Mouse (Mus musculus): ENCODE measurements around the gene Olig2. TPM values are rescaled to one million over a fixed set of nuclear protein-coding genes. Genes with fewer than 3 reads are reported as not detected.

The Olig2 gene
- total RNA-seq (2022) = not detected

DNA sequence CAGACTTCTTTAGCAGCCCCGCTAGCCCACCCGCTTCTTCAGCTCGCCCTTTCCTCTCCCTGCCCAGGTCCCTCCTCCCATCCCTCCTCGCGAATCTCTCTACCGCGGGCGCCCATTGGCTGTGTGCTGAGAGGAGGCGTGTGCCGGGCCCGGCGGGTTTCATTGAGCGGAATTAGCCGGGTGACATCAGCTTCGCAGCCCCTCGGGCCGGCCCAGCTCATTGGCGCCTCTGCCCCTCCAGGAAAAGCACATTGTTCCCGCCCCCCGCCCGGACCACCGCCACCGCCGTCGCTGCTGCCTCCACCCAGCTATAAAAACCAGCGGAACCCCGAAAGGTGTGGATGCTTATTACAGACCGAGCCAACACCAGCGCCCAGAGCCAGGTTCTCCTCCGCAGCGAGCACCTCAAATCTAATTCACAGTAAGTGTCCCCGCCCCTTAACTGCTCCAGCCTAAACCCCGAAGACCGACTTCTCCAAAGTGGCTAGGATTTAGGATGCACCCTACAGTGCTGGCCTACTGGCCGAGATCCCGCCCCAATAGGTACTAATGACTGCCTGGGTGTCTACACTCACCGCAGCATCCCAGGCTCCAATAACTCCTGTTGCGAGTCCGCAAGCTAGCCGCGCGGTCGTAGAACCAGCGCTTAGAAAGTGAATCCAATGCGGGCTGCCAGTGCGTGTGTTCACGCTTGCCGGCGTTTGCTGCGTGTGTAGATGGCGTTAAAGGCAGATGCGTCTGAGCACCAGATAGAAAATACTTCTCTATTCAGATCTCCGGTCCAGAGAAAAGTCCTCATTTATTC, at the start of gene Olig2:
Olig2 (plus strand) TSS at position 225 of the 805 bp plus-strand sequence.
- no peak for DNase-seq (ENCODE audit: low spot score)

DNA sequence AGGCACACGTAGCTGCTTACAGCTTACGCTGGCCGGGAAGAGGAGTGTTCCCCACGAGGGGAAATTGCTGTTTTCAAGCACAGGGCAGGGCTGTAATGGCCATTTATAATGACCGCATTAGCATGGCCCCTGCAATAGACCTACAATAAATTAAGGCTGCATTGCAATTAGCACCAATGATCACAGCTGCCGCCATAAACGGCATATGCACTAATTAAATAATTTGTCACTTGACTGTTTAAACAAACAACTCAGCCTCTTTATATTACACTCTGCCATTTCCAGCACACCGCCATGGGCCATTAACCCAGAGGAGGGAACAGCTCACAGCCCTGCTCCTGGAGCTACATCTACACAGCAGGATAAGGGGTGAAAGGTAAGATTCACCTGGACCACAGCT, 49.4 kb upstream of the Olig2 start:
- DNase-seq (ENCODE audit: low spot score) = no peak

DNA sequence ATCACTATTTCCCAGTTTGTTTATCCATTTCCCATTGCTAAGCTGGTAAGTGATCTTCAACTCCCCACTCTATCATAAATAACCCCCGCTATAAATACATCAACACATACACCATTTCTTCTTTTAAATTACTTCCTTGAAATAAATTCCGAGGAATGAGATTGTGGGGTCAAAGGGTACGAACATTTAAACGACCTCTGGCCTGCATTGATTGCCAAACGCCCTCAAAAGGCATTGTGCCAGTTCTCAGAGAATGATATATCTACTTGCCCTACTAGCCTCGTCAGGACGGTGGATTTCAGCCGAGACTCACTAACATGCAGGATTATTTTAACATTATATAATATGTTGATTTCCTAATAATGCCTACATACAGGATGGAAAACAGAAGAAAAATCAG, 38.2 kb upstream of the Olig2 start:
- no peak for DNase-seq (ENCODE audit: low spot score)

DNA sequence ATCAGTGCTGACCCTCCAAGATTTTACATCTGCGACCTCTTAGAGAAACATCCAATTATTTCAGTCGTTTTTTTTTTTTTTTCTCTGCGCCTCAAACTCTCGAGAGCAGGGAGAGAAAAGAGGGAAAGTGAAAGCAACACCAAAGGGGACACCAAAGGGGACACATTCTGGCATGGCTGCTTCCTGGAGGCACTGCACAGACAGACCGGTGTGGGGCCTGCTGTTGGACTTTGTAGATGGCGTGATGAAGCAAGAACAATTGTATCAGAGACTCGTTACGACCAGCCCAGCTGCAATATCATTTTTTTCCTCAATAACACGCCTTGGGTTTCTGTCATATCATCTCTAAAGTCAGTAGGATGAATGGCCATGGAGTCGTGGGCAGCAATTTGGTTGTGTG, 37.6 kb upstream of the Olig2 start:
- no peak for DNase-seq (ENCODE audit: low spot score)

DNA sequence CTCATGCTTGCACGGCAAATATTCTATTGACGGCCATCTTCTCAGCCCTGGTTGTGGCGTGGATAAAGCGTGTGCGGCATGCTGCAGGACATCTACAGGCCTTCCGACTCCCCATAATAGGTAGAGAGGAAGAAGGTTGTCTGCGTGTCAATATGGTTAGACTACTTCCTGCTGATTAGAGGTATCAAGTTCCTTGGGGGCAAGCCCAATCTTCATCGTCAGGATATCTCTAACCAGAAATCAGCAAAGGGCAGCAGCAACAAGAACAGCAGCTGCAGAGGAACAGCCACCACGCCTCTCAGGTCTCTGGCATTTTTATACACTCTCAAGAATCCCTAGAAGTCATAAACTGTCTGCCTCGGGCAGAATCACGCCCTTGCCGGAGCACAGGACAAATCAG, 37.0 kb upstream of the Olig2 start:
- no peak for DNase-seq (ENCODE audit: low spot score)

DNA sequence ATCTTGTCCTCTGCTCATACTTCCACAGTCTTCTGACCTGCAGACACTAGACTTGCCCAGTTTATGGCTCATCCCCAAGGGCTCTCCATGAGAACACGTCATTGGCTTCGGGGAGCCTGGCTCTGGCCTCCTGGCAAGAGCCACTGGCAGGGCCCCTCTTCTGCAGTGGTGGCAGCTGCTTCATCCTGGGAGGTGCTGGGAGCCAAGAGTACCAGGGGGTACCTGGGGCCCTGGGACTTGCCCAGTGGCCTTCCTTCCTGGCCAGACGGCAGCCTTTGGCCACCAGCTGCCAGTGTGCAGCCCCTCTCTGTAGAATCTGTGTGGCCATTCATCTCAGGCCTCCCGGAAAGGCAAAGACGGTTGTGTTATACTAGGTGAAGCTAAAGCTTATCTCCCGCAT, 34.0 kb upstream of the Olig2 start:
- no peak for DNase-seq (ENCODE audit: low spot score)

DNA sequence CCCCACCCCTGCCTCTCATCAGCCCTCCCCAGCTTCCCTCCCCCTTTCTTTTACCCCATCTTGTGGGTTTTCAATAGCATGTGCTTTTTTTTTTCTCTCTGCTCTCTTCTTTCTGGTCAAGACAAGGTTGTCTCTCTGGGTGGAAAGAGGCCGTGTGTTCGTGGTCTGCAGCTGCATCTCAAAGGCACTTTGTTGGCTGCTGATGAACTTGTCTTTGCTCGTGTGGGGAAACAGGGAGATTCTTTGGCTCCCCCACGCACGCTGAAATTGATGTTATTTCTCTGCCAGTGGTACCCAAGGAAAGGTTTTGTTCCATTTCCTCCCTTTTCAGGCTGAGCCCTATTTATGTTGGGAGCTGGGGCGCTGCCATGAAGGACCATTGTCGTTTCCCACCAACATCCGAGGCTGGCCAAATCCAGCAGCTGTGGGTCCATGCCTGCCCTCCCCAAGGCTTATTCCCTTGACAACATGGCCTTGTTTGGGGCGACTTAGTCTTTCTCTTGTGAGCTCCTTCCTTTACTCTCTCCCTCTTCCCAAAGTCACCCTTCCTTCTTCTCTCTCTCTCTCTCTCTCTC, 33.5 kb upstream of the Olig2 start:
- DNase-seq (ENCODE audit: low spot score) = no peak

DNA sequence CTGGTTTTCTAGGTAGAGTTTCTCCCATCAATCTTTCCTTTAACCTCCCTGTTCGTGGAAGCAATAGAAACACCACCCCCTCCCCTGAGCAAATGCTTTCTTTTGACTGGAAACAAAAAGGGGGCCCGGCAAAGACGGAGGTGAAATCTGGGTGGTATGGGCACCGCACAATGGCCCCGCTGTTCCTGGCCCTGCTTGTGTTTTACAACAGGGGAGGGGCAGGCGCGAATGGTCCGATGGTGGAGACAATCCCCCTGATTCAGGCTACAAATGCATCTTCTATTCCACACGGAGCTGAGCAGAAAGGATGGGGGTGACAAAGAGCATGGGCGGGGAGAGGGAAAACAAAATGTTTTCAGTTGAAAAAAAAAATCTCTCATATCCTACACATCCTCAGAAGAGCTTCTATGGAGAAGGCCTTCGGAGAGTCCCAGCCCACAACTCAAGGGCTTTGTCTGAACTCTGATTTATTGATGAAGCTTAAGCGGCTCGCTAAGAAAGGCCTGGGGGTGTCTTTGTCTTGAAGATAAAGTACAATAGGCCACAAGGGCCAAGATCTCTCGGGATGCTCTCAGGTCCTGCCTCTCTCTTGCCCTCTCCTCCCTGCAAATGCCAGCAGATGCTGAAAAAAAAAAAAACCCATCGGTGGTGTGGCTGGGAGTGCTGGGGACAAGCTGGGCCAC, 32.4 kb upstream of the Olig2 start:
- no peak for DNase-seq (ENCODE audit: low spot score)

DNA sequence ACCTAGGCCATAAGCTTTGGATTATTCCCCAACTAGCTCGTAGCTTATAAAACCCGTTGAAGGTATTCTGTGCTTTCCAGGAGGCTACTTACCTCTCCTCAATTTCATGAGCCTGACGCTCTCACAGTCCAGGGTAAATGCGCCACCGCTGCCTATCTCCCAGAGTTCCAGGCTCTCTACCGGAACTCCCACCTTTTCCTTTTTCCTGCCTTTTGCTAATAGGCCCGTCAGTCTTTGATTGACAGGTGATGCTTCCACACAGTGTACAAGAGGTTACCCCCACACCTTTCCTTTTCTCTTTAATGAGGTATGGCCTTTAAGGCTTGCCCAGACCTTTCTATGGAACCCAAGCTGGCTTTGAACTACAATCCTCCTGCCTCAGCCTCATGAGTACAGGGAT, 25.4 kb upstream of the Olig2 start:
- DNase-seq (ENCODE audit: low spot score) = no peak

DNA sequence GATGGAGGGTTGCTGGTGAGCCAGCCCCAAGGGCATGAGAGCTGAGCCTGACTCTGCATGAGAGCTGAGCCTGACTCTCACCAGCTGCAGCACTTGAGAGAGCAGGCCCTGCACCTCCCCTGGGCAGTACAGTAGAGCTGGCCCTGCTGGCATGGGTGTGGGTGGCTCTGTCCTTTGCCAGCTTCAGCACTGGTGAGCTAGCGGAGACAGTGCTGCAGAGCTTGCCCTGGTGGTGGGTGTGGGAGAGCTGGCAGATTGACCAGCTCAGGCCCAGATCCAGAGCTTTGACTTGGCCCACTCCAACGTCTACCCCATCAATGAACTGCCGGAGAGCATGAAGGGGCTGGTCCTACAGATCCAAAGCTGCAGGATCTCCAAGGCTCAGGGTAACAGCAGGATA, 22.3 kb upstream of the Olig2 start:
- no peak for DNase-seq (ENCODE audit: low spot score)

DNA sequence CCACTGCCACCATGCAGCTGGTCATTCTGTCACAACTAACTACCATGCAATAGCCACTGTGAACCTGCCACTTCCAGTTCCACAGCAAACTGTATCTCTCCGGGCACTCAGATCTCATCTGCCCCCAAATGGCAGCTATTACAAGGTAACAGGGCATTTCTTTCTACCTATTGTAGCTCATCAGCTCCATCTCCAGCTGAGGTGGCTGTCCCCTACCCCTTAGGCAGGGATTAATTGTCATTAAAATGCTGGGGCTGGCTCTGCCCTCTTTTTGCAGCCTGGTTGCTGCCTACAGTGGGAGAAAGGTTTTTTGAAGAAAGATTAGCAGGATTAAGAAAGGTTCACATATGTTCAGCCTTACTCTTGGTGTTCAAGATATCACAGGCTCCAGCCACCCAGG, 18.9 kb upstream of the Olig2 start:
- no peak for DNase-seq (ENCODE audit: low spot score)

DNA sequence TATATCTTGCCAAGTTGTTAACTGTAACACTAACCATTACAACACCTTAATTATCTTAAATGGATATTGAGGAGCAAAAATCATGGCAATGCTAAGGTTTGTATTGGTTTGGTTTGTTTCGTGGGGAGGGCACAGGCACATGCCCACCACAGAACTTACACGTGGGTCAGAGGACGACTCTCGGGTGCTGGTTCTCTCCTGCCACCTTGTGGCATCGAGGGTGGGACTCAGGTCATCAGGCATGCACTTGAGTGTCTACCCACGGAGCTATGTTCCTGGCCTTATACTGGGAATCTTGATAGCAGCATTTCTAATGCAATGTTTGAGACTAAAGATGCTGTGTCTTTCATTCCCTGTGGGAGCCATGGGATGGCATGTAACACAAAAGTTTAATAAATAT, 8.2 kb upstream of the Olig2 start:
- no peak for DNase-seq (ENCODE audit: low spot score)

DNA sequence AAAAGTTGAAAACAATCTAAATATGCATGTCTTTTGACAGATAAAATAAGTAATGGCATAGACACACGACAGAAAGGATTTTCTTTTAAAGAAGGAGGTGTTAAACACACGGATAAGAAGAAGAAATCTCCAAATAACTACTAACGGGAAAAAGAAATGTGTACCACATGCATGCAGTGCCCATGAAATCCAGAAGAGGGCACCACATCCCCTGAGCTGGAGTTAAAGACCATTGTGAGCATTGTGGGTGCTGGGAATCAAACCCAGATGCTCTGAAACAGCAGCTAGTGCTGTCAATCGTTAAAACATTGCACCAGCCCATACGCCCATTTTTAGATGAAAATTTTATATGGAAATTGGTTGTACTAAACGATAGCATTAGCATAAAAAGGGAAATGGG, 7.3 kb upstream of the Olig2 start:
- no peak for DNase-seq (ENCODE audit: low spot score)

DNA sequence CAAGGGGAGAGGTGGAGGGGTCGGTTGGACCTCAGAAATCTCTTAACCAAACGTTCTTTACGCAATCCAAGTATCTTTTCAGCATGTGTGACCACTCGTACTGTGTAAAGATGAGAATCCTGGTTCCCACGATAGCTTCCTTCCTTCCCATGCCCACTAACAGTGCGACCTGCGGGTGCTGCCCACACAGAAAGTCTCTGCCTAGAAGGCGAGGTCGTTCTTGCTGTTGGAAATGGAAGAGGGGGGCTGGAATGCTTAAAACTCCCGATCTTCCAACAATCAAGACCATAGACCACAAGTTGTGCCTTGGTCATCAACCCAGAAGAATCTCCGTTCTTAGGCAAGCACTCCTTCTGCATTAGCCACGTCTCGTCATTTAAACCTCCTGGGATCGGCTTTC, 6.0 kb upstream of the Olig2 start:
- DNase-seq (ENCODE audit: low spot score) = no peak

DNA sequence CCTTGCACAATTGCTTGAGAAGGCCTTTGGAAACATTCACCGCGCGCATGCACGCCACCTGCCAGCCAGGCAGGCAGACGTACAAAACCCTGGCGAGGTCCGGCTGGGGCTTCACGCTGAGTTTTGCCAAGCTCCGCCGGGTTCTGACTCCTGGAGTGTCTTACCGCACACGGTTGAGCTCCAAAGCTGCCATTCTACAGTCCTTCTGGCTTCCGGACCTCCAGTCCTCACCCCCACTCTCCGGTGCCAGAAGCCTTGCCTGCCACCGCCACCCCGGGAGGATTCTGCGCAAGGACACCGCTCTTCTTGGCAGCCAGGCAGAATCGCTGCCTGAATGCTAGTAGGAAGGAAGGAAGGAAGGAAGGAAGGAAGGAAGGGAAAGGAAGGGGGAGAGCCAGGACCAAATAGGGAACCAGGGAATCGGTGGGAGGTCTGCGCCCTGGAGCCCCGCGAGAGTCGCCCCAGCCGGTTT, 3.0 kb upstream of the Olig2 start:
- DNase-seq (ENCODE audit: low spot score) = no peak

DNA sequence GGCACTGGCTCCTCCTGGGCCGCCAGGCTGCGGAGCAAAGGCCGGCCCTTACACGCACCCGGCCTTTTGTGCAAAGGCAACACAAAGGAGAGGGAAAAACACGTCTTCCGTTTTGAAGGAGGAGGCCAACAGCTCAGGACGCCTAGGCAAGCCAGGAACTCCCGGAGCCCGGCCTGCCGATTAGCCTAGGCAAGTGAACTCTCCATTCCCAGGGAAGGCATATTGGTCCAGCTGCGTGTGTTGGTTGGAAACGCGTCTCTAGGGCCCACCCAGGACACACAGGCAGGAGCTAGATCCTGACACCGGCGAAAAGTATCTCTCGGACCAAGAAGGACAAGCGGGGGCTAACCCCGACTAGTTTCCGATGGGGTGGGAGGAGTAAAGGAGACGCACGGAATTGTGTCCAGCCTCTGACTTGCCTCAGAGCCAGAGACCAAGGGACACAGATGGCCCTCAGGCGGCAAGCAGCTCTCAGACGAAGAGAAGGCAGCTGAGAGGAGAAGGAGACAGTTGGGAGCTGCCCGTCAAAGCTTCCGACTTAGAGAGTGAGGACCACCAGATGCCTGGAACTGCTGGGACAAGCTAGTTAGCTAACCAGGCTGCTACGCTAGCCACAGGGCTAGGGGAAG, 2.5 kb upstream of the Olig2 start:
- DNase-seq (ENCODE audit: low spot score) = no peak

DNA sequence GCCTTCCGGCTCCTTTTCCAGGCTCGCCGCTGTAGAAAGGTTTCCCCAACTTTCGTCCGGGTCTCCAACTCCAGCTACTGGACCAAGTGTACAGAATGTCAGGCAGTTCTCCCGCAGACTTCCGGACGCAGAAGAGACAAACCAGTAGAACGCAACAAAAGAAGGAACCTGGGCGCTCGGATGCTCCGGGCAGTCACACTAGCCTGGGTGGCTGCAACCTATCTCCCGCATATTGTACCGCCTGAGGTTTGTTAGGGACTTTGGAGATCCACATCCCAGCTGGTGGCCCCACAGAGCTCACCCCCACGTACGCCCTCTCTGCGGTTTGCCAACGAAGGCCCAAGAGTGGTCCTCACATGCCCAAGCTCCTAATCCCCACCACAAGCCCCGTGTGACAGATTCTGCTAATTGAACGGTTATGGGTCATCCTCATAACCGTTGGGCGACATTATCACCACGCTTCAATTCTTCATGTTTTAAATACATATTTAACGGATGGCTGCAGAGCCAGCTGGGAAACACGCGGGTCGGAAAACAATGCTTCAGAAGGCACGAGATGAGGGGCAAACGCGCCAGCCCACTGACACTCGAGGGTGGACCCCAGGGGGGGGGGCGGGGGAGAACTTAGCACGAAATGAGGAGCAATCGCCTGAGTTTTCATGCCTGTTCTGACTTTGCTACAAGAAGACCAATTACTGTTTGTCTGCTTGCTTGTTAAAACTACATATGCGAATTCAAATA, 1.8 kb upstream of the Olig2 start:
- DNase-seq (ENCODE audit: low spot score) = no peak

DNA sequence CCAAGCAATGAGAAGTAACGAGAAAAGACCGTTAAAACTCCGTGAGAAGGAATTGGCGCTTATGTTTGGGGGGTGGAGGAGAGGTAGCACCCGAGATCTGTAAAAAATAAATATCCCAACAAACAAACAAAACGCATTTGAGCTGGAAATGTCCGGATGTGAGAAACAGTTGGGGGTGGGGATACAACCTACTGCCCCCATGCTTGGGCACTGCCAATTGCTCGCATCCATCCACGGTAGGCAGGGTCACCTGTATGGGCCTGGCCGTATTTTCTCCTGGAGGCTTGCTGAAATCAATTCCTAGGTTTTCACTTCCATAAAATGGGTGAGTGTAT, 1.2 kb upstream of the Olig2 start:
- DNase-seq (ENCODE audit: low spot score) = no peak

DNA sequence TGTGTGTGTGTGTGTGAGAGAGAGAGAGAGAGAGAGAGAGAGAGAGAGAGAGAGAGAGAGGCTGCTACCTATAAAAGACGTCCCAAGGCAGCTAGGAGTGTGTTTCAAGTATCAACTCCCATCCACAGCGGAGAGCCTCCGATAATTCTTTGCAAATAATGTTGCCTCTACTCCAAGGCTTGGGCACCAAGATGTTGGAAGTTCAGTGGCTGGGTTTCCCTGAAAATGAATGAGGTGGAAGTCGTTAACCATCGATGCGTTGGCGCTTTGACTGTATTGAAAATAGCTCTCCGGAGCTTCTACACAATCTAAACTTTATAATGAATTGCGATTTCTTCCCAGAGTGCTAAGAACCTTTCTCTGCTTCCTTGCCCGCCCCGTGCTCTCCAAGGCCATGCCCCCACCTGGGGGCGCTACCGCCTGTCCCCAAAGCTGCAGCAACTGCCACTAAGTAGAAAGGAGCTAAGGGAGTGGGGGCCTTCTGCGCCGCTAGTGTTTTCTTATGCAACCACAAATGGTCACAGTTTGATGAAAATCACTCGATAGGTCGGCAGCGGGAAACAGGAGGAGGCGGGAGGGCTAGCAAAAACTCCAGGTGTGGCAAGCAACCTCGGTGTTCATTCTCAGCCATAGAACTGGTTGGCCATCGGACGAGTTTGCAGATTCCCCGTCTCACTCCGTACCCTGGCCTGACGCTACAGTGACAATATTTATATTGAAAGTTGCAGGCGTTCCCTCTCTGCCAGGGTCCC, 600 bp upstream of the Olig2 start:
- no peak for DNase-seq (ENCODE audit: low spot score)

DNA sequence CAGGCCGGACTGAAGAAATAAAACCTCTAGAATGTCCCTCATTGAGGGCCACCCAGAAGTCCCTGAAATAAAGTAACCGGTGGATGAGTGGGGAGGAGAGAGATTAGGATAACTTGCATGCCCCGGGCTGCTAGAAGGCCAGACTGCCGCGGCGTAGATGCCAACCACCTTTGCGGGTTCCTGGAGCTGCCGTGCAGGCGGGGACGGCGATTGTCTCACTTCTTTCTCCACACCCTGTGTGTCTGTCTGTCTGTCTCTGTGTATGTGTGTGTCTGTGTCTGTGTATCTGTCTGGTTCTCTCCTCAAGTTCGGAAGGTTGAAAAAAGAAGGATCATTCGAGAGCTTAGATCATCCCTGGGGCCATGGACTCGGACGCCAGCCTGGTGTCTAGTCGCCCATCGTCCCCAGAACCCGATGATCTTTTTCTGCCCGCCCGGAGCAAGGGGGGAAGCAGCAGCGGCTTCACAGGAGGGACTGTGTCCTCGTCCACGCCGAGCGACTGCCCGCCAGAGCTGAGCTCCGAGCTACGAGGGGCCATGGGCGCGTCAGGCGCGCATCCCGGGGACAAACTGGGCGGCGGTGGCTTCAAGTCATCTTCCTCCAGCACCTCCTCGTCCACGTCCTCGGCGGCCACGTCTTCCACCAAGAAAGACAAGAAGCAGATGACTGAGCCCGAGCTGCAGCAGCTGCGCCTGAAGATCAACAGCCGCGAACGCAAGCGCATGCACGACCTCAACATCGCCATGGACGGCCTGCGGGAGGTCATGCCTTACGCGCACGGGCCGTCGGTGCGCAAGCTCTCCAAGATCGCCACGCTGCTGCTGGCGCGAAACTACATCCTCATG, 1.0 kb downstream of the Olig2 start:
- DNase-seq (ENCODE audit: low spot score) = no peak
